Mouse (Mus musculus) testis, adult 2 months (tissue): Measurements from ENCODE around the gene Cdk7. TPM values are rescaled to one million over a fixed set of nuclear protein-coding genes. Genes with fewer than 3 reads are reported as not detected.

Source experiments
- H3K27ac ChIP-seq: fragments of 200-500 bp; 2 replicates; pipeline ENCODE4 v1.5.1; 2012; ENCODE audit warnings: low read depth, low read length; ENCODE audit not compliant: control insufficient read depth, insufficient read depth
- H3K27me3 ChIP-seq: fragments of 200-500 bp; 2 replicates; pipeline ENCODE4 v1.6.1; 2012; ENCODE audit warnings: mild to moderate bottlenecking, low read length, moderate library complexity; ENCODE audit not compliant: control insufficient read depth, insufficient read depth
- H3K36me3 ChIP-seq: fragments of 200-500 bp; 2 replicates; pipeline ENCODE4 v1.6.1; 2012; ENCODE audit warnings: mild to moderate bottlenecking, low read length; ENCODE audit not compliant: control insufficient read depth, insufficient read depth
- H3K4me1 ChIP-seq: fragments of 200-500 bp; 2 replicates; pipeline ENCODE4 v1.6.1; 2012; ENCODE audit warnings: low read length; ENCODE audit not compliant: control insufficient read depth, insufficient read depth
- H3K4me3 ChIP-seq: fragments of 200-500 bp; 2 replicates; pipeline ENCODE4 v1.5.1; 2012; ENCODE audit warnings: low read depth, mild to moderate bottlenecking, low read length, moderate library complexity, mixed read lengths; ENCODE audit not compliant: control insufficient read depth
- CTCF ChIP-seq: fragments of 200-500 bp; IDR thresholded peaks from 2 replicates; pipeline ENCODE4 v1.5.1; 2012; ENCODE audit warnings: low read depth, mild to moderate bottlenecking, inconsistent platforms, low read length, moderate library complexity; ENCODE audit not compliant: control insufficient read depth, insufficient read depth, insufficient replicate concordance
- POLR2A ChIP-seq: fragments of 200-500 bp; IDR thresholded peaks from 2 replicates; pipeline ENCODE4 v1.6.1; 2012; ENCODE audit warnings: low read depth, mild to moderate bottlenecking, inconsistent platforms, low read length, moderate library complexity; ENCODE audit not compliant: control insufficient read depth
- polyA plus RNA-seq: library from polyadenylated mRNA; depleted of rRNA; stranded (reverse); fragments of >200 nt; gene quantifications from 2 replicates; pipeline ENCODE4 v1.2.3, GENCODE M21; 2012; rRNA removed

Gene Cdk7
- 11.8 and 11.9 TPM in 2 replicates for polyA plus RNA-seq

- no peaks in the 10 kb centered on the region; the same call in 1 of the 2 replicates for H3K36me3 ChIP-seq
- H3K27ac ChIP-seq, result peak within 1 kb of the TSS; percentile 92
- TF ChIP-seq POLR2A (peak; percentile 59; the same call in 1 of the 2 replicates), CTCF (no peak)
- H3K4me1 ChIP-seq, result no peaks in the 10 kb centered on the region
- H3K27me3 ChIP-seq, result no peaks in the 10 kb centered on the region
- H3K4me3 ChIP-seq, result peak within 1 kb of the TSS; percentile 93
These were observed at the start of gene Cdk7 for GRCm38 (mm10) chr13:100730861-100731176. Gene Cdk7, minus strand, starts transcription at chr13:100730939.

- Histone ChIP-seq H3K27ac (no peak overlapping the region), H3K4me1 (peaks cover 6% of the 10 kb centered on the region), H3K36me3 (no peaks in the 10 kb centered on the region), H3K4me3 (peak overlapping the region; percentile 56), H3K27me3 (no peaks in the 10 kb centered on the region)
- TF ChIP-seq POLR2A (no peak), CTCF (no peak)
These were observed 46.8 kb upstream of the Cdk7 start for GRCm38 (mm10) chr13:100777491-100777890.

GRCm38 (mm10) chr13:100776710-100777109 lies 46.0 kb upstream of the Cdk7 start:
- H3K36me3 ChIP-seq, result no peaks in the 10 kb centered on the region
- TF ChIP-seq POLR2A (no peak), CTCF (no peak)
- H3K27me3 ChIP-seq, result no peaks in the 10 kb centered on the region
- H3K4me3 ChIP-seq, result peak overlapping the region; percentile 95
- no peak overlapping the region for H3K27ac ChIP-seq
- peaks cover 6% of the 10 kb centered on the region for H3K4me1 ChIP-seq

- H3K27me3 ChIP-seq, result no peaks in the 10 kb centered on the region
- TF ChIP-seq CTCF, result no peak
- no peak for TF ChIP-seq POLR2A
- H3K4me3 ChIP-seq, result peak overlapping the region; percentile 95
- peak overlapping the region; percentile 73 for H3K27ac ChIP-seq
- H3K4me1 ChIP-seq, result peaks cover 6% of the 10 kb centered on the region
- no peaks in the 10 kb centered on the region for H3K36me3 ChIP-seq
These were observed 45.3 kb upstream of the Cdk7 start for GRCm38 (mm10) chr13:100776056-100776419.

GRCm38 (mm10) chr13:100775252-100776055 lies 44.7 kb upstream of the Cdk7 start, which contains the start of gene Cenph:
Gene Cenph, minus strand, starts transcription at chr13:100775899.
- Histone ChIP-seq H3K27ac (peak within 1 kb of the TSS; percentile 73), H3K4me1 (peaks cover 6% of the 10 kb centered on the region), H3K36me3 (no peaks in the 10 kb centered on the region), H3K4me3 (peak within 1 kb of the TSS; percentile 95), H3K27me3 (no peaks in the 10 kb centered on the region)
- TF ChIP-seq POLR2A (peak; percentile 62), CTCF (no peak)

GRCm38 (mm10) chr13:100774704-100775103 lies 44.0 kb upstream of the Cdk7 start:
- Histone ChIP-seq H3K4me1 (peaks cover 6% of the 10 kb centered on the region), H3K27me3 (no peaks in the 10 kb centered on the region), H3K27ac (no peak overlapping the region), H3K4me3 (no peak overlapping the region), H3K36me3 (no peaks in the 10 kb centered on the region)
- TF ChIP-seq CTCF, result no peak
- TF ChIP-seq POLR2A, result no peak

- H3K4me1 ChIP-seq, result no peaks in the 10 kb centered on the region
- H3K27ac ChIP-seq, result no peak overlapping the region
- no peak for TF ChIP-seq CTCF
- no peak for TF ChIP-seq POLR2A
- H3K27me3 ChIP-seq, result no peaks in the 10 kb centered on the region
- peak overlapping the region; percentile 6; the same call in 1 of the 2 replicates for H3K4me3 ChIP-seq
- no peaks in the 10 kb centered on the region for H3K36me3 ChIP-seq
These were observed 24.6 kb upstream of the Cdk7 start for GRCm38 (mm10) chr13:100755329-100755728.
